Mouse (Mus musculus): ENCODE results near the gene Nynrin. TPM values are rescaled to one million over a fixed set of nuclear protein-coding genes. Genes with fewer than 3 reads are reported as not detected.

The Nynrin gene
- total RNA-seq, 2 experiments from 2014 or later: 13.6 to 15.8 TPM

GRCm38 (mm10) chr14:55838312-55838711 lies 15.5 kb upstream of the Nynrin start:
- intact Hi-C loops (cut with DNase I): no loop called here

GRCm38 (mm10) chr14:55838740-55839139 lies 15.1 kb upstream of the Nynrin start:
- intact Hi-C loops (cut with DNase I): no loop called here
- no peak for DNase-seq

More at GRCm38 (mm10) chr14:55838312-55838711, 15.5 kb upstream of the Nynrin start:
- DNase-seq: no peak

GRCm38 (mm10) chr14:55840853-55841366 lies 12.9 kb upstream of the Nynrin start:
- intact Hi-C loops (cut with DNase I): no loop called here
- no peak for DNase-seq

GRCm38 (mm10) chr14:55842794-55843193 lies 11.0 kb upstream of the Nynrin start:
- DNase-seq: no peak
- intact Hi-C loops (cut with DNase I): no loop called here

GRCm38 (mm10) chr14:55845506-55846294 lies 8.1 kb upstream of the Nynrin start:
- intact Hi-C loops (cut with DNase I): no loop called here
- DNase-seq: no peak

- intact Hi-C loops (cut with DNase I): no loop called here
- DNase-seq: no peak
Observed at GRCm38 (mm10) chr14:55850885-55851284, 2.9 kb upstream of the Nynrin start.

- DNase-seq: no peak
- intact Hi-C loops (cut with DNase I): no loop called here
Observed at GRCm38 (mm10) chr14:55852646-55853551, 911 bp upstream of the Nynrin start.

- peak in 1 of 2 experiments; percentile 25 for DNase-seq
- intact Hi-C loops (cut with DNase I): loop anchor here (2.0 kb wide), 1 partner anchor 32 kb away; the partner anchor contains the start of gene Nfatc4
Observed at GRCm38 (mm10) chr14:55854406-55855100, 743 bp downstream of the Nynrin start.

GRCm38 (mm10) chr14:55855101-55855561 lies 1.3 kb downstream of the Nynrin start:
- intact Hi-C loops (cut with DNase I): loop anchor here (2.0 kb wide), 1 partner anchor 32 kb away; the partner anchor contains the start of gene Nfatc4

GRCm38 (mm10) chr14:55857588-55857987 lies 3.8 kb downstream of the Nynrin start:
- no peak for DNase-seq
- intact Hi-C loops (cut with DNase I): no loop called here

More at GRCm38 (mm10) chr14:55855101-55855561, 1.3 kb downstream of the Nynrin start:
- peak; percentile 44 to 53 for DNase-seq

- intact Hi-C loops (cut with DNase I): no loop called here
- no peak for DNase-seq
Observed at GRCm38 (mm10) chr14:55862186-55862585, 8.4 kb downstream of the Nynrin start.

GRCm38 (mm10) chr14:55862970-55863369 lies 9.2 kb downstream of the Nynrin start:
- intact Hi-C loops (cut with DNase I): no loop called here
- no peak for DNase-seq

GRCm38 (mm10) chr14:55863773-55864172 lies 10.0 kb downstream of the Nynrin start:
- intact Hi-C loops (cut with DNase I): loop anchor here (2.0 kb wide), 1 partner anchor 81 kb away; no protein-coding TSS in a partner anchor
- peak; percentile 76 to 89 for DNase-seq

- peak; percentile 66 to 78 for DNase-seq
- intact Hi-C loops (cut with DNase I): loop anchor here (1.0 kb wide), 1 partner anchor 45 kb away; no protein-coding TSS in a partner anchor
Observed at GRCm38 (mm10) chr14:55866962-55867361, 13.2 kb downstream of the Nynrin start.

GRCm38 (mm10) chr14:55868230-55869026 lies 14.6 kb downstream of the Nynrin start:
- no peak for DNase-seq
- intact Hi-C loops (cut with DNase I): no loop called here

- intact Hi-C loops (cut with DNase I): no loop called here
- DNase-seq: no peak
Observed at GRCm38 (mm10) chr14:55869538-55869937, 15.7 kb downstream of the Nynrin start.

GRCm38 (mm10) chr14:55872039-55872438 lies 18.2 kb downstream of the Nynrin start:
- intact Hi-C loops (cut with DNase I): no loop called here
- DNase-seq: no peak

- intact Hi-C loops (cut with DNase I): no loop called here
- DNase-seq: no peak
Observed at GRCm38 (mm10) chr14:55872551-55872950, 18.7 kb downstream of the Nynrin start.

GRCm38 (mm10) chr14:55873242-55873713 lies 19.5 kb downstream of the Nynrin start:
- intact Hi-C loops (cut with DNase I): no loop called here
- DNase-seq: no peak
